Mouse (Mus musculus): ENCODE measurements around the gene Hnf1b. TPM values are rescaled to one million over a fixed set of nuclear protein-coding genes. Genes with fewer than 3 reads are reported as not detected.
A peak's percentile ranks its signal among the peaks of the same experiment; 100 is the strongest.

Gene Hnf1b
- polyA plus RNA-seq, 1 experiment from 2014 or later = 0.21 TPM

GRCm38 (mm10) chr11:83882552-83882951 is 32.7 kb downstream of the Hnf1b start:
- no peak overlapping the region for H3K4me3 ChIP-seq (ENCODE audit: low read length)
- no peak overlapping the region for H3K27ac ChIP-seq (ENCODE audit: low read length)
- H3K4me1 ChIP-seq (ENCODE audit: control insufficient read depth, insufficient read depth, low read length) = peaks cover 10% of the 10 kb centered on the region
- peak; percentile 23; the same call in 1 of the 2 replicates for ATAC-seq (replicated peaks; ENCODE audit: extremely low read depth, insufficient read depth, low FRiP score)
- H3K9ac ChIP-seq (ENCODE audit: low read length) = no peak overlapping the region
- WGBS = 44% methylated on average over 6 of the region's 6 CpGs
- no peak overlapping the region for H3K4me2 ChIP-seq (ENCODE audit: low read depth, low read length)
- no peaks in the 10 kb centered on the region for H3K27me3 ChIP-seq (ENCODE audit: control insufficient read depth, insufficient read depth, low read length)
- H3K36me3 ChIP-seq (ENCODE audit: control insufficient read depth, insufficient read depth) = no peaks in the 10 kb centered on the region
- no peaks in the 10 kb centered on the region for H3K9me3 ChIP-seq (replicated peaks; ENCODE audit: control insufficient read depth, low read length)

GRCm38 (mm10) chr11:83883074-83883473 is 33.2 kb downstream of the Hnf1b start:
- Histone ChIP-seq H3K9ac (ENCODE audit: low read length) (no peak overlapping the region), H3K27me3 (ENCODE audit: control insufficient read depth, insufficient read depth, low read length) (no peaks in the 10 kb centered on the region), H3K4me1 (ENCODE audit: control insufficient read depth, insufficient read depth, low read length) (peaks cover 5% of the 10 kb centered on the region), H3K4me2 (ENCODE audit: low read depth, low read length) (no peak overlapping the region), H3K36me3 (ENCODE audit: control insufficient read depth, insufficient read depth) (no peaks in the 10 kb centered on the region), H3K9me3 (replicated peaks; ENCODE audit: control insufficient read depth, low read length) (no peaks in the 10 kb centered on the region), H3K4me3 (ENCODE audit: low read length) (no peak overlapping the region), H3K27ac (ENCODE audit: low read length) (no peak overlapping the region)
- 64% methylated on average over 6 of the region's 6 CpGs for WGBS
- ATAC-seq (replicated peaks; ENCODE audit: extremely low read depth, insufficient read depth, low FRiP score) = no peak

- H3K27ac ChIP-seq (ENCODE audit: low read length) = no peak overlapping the region
- no peaks in the 10 kb centered on the region for H3K9me3 ChIP-seq (replicated peaks; ENCODE audit: control insufficient read depth, low read length)
- H3K4me2 ChIP-seq (ENCODE audit: low read depth, low read length) = no peak overlapping the region
- WGBS = 80% methylated on average over 9 of the region's 9 CpGs
- H3K4me3 ChIP-seq (ENCODE audit: low read length) = no peak overlapping the region
- ATAC-seq (replicated peaks; ENCODE audit: extremely low read depth, insufficient read depth, low FRiP score) = no peak
- peaks cover 2% of the 10 kb centered on the region for H3K4me1 ChIP-seq (ENCODE audit: control insufficient read depth, insufficient read depth, low read length)
- H3K9ac ChIP-seq (ENCODE audit: low read length) = no peak overlapping the region
- no peaks in the 10 kb centered on the region for H3K27me3 ChIP-seq (ENCODE audit: control insufficient read depth, insufficient read depth, low read length)
- no peaks in the 10 kb centered on the region for H3K36me3 ChIP-seq (ENCODE audit: control insufficient read depth, insufficient read depth)
Observed at GRCm38 (mm10) chr11:83883812-83884211, 33.9 kb downstream of the Hnf1b start.

- Histone ChIP-seq H3K27ac (ENCODE audit: low read length) (no peak overlapping the region), H3K9ac (ENCODE audit: low read length) (no peak overlapping the region), H3K27me3 (ENCODE audit: control insufficient read depth, insufficient read depth, low read length) (no peaks in the 10 kb centered on the region), H3K4me3 (ENCODE audit: low read length) (no peak overlapping the region), H3K4me1 (ENCODE audit: control insufficient read depth, insufficient read depth, low read length) (no peaks in the 10 kb centered on the region; the same call in 1 of the 2 replicates), H3K9me3 (replicated peaks; ENCODE audit: control insufficient read depth, low read length) (no peaks in the 10 kb centered on the region), H3K36me3 (ENCODE audit: control insufficient read depth, insufficient read depth) (no peaks in the 10 kb centered on the region), H3K4me2 (ENCODE audit: low read depth, low read length) (no peak overlapping the region)
- no peak for ATAC-seq (replicated peaks; ENCODE audit: extremely low read depth, insufficient read depth, low FRiP score)
- WGBS = 86% methylated on average over 8 of the region's 8 CpGs
Observed at GRCm38 (mm10) chr11:83885175-83885574, 35.3 kb downstream of the Hnf1b start.

- no peaks in the 10 kb centered on the region for H3K36me3 ChIP-seq (ENCODE audit: control insufficient read depth, insufficient read depth)
- no peaks in the 10 kb centered on the region for H3K27me3 ChIP-seq (ENCODE audit: control insufficient read depth, insufficient read depth, low read length)
- WGBS = 71% methylated on average over 3 of the region's 3 CpGs
- H3K4me2 ChIP-seq (ENCODE audit: low read depth, low read length) = no peak overlapping the region
- no peak overlapping the region for H3K4me3 ChIP-seq (ENCODE audit: low read length)
- no peak overlapping the region for H3K27ac ChIP-seq (ENCODE audit: low read length)
- no peaks in the 10 kb centered on the region for H3K9me3 ChIP-seq (replicated peaks; ENCODE audit: control insufficient read depth, low read length)
- no peaks in the 10 kb centered on the region; the same call in 1 of the 2 replicates for H3K4me1 ChIP-seq (ENCODE audit: control insufficient read depth, insufficient read depth, low read length)
- no peak overlapping the region for H3K9ac ChIP-seq (ENCODE audit: low read length)
- no peak for ATAC-seq (replicated peaks; ENCODE audit: extremely low read depth, insufficient read depth, low FRiP score)
Observed at GRCm38 (mm10) chr11:83886746-83887145, 36.9 kb downstream of the Hnf1b start.

- H3K36me3 ChIP-seq (ENCODE audit: control insufficient read depth, insufficient read depth) = no peaks in the 10 kb centered on the region
- no peak overlapping the region for H3K9ac ChIP-seq (ENCODE audit: low read length)
- no peak for ATAC-seq (replicated peaks; ENCODE audit: extremely low read depth, insufficient read depth, low FRiP score)
- H3K27ac ChIP-seq (ENCODE audit: low read length) = no peak overlapping the region
- no peaks in the 10 kb centered on the region for H3K4me1 ChIP-seq (ENCODE audit: control insufficient read depth, insufficient read depth, low read length)
- H3K27me3 ChIP-seq (ENCODE audit: control insufficient read depth, insufficient read depth, low read length) = no peaks in the 10 kb centered on the region
- no peaks in the 10 kb centered on the region for H3K9me3 ChIP-seq (replicated peaks; ENCODE audit: control insufficient read depth, low read length)
- 29% methylated on average over 6 of the region's 6 CpGs for WGBS
- no peak overlapping the region for H3K4me2 ChIP-seq (ENCODE audit: low read depth, low read length)
- no peak overlapping the region for H3K4me3 ChIP-seq (ENCODE audit: low read length)
Observed at GRCm38 (mm10) chr11:83891366-83891765, 41.5 kb downstream of the Hnf1b start.

GRCm38 (mm10) chr11:83893325-83893724 is 43.5 kb downstream of the Hnf1b start:
- 68% methylated on average over 9 of the region's 9 CpGs for WGBS
- no peaks in the 10 kb centered on the region for H3K9me3 ChIP-seq (replicated peaks; ENCODE audit: control insufficient read depth, low read length)
- no peaks in the 10 kb centered on the region for H3K4me1 ChIP-seq (ENCODE audit: control insufficient read depth, insufficient read depth, low read length)
- no peak overlapping the region for H3K4me2 ChIP-seq (ENCODE audit: low read depth, low read length)
- H3K27me3 ChIP-seq (ENCODE audit: control insufficient read depth, insufficient read depth, low read length) = no peaks in the 10 kb centered on the region
- no peak overlapping the region for H3K9ac ChIP-seq (ENCODE audit: low read length)
- H3K27ac ChIP-seq (ENCODE audit: low read length) = no peak overlapping the region
- no peaks in the 10 kb centered on the region for H3K36me3 ChIP-seq (ENCODE audit: control insufficient read depth, insufficient read depth)
- ATAC-seq (replicated peaks; ENCODE audit: extremely low read depth, insufficient read depth, low FRiP score) = no peak
- no peak overlapping the region for H3K4me3 ChIP-seq (ENCODE audit: low read length)

DNA sequence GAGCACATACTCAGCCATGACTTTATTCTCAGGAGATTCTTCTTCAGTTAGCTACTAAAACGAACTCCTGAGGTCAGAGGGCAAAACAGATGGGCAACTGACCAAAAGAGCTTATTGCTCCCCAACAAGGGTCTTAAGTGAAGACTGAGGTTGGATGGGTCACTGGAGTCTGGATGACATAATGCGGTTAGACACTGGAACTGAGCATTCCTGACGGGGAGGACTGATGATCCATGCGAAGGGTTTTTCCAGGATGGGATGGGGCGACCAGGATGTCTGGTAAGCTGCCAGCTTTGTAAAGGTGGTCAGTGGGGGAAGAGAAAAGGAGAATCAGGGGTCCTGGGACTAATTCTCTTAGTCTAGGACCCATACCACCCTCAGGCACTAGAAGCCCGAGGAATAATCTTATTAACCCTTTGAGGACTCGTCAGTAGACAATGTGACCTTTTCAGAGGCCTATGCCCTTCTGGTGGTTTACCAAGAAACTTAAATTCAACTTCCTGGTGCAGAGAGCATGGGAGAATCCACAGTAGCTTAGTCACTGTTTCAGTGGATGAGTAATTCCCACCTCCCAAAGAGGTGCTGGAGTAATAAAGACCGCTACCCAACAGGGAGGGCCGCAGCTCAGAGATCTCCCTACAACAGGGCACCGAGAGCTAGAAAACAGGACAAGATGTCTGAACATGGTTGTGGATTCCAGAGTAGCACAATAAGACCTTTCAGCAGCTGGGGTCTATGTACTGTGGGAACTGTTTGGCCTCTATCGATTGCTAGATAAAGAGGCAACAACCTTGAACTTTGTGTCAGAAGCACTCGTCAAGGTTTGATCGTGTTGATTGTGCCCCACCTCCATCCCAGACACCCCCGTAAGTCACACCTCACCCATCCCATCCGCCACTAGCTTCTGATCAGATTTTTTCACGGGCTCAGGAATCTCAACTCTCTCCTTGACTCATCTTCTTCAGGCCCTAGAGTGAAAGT is 46.9 kb downstream of the Hnf1b start:
- H3K36me3 ChIP-seq (ENCODE audit: control insufficient read depth, insufficient read depth) = no peaks in the 10 kb centered on the region
- H3K4me1 ChIP-seq (ENCODE audit: control insufficient read depth, insufficient read depth, low read length) = no peaks in the 10 kb centered on the region
- no peaks in the 10 kb centered on the region for H3K27me3 ChIP-seq (ENCODE audit: control insufficient read depth, insufficient read depth, low read length)
- H3K4me3 ChIP-seq (ENCODE audit: low read length) = no peak overlapping the region
- H3K27ac ChIP-seq (ENCODE audit: low read length) = no peak overlapping the region
- 74% methylated on average over 16 of the region's 16 CpGs for WGBS
- H3K9ac ChIP-seq (ENCODE audit: low read length) = no peak overlapping the region
- no peak overlapping the region for H3K4me2 ChIP-seq (ENCODE audit: low read depth, low read length)
- no peaks in the 10 kb centered on the region for H3K9me3 ChIP-seq (replicated peaks; ENCODE audit: control insufficient read depth, low read length)
- no peak for ATAC-seq (replicated peaks; ENCODE audit: extremely low read depth, insufficient read depth, low FRiP score)

DNA sequence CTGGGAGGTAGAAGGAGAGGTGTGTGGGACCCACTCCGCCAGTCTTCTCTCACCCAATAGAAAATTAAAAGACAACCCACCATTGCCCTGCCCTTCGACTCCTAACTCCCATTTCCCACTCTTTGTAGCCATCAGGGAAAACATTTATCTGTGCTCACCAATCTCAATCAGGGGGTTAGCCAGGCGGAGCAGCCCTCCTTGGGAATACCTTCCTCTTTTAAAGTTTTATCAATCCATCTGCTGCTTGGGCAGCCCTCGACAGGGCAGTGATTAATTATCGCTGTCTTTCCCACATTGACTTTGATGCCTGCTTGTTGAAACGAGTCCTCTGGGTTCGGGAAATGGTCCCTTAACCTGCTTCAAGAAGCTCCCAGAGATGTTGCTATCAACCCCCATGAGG is 47.7 kb downstream of the Hnf1b start:
- Histone ChIP-seq H3K9me3 (replicated peaks; ENCODE audit: control insufficient read depth, low read length) (no peaks in the 10 kb centered on the region), H3K27ac (ENCODE audit: low read length) (no peak overlapping the region), H3K36me3 (ENCODE audit: control insufficient read depth, insufficient read depth) (no peaks in the 10 kb centered on the region), H3K9ac (ENCODE audit: low read length) (no peak overlapping the region), H3K4me2 (ENCODE audit: low read depth, low read length) (no peak overlapping the region), H3K27me3 (ENCODE audit: control insufficient read depth, insufficient read depth, low read length) (no peaks in the 10 kb centered on the region), H3K4me1 (ENCODE audit: control insufficient read depth, insufficient read depth, low read length) (no peaks in the 10 kb centered on the region), H3K4me3 (ENCODE audit: low read length) (no peak overlapping the region)
- ATAC-seq (replicated peaks; ENCODE audit: extremely low read depth, insufficient read depth, low FRiP score) = no peak
- 55% methylated on average over 7 of the region's 7 CpGs for WGBS

All from heart, embryonic 16.5 days (tissue).